ENCODE assay signal across 27 mouse cellular contexts in genomic region chr7:141699556-141700220, GRCm38 (mm10). TPM values are rescaled to one million over a fixed set of nuclear protein-coding genes. Genes with fewer than 3 reads are reported as not detected.
DNase-seq lines count a peak whose midpoint lies in the region; ATAC-seq and TF ChIP-seq lines count a peak whose summit lies in the region.
"Had no signal": no experiment of that assay in that cellular context is flagged by ENCODE, and none has a peak within 500 bp of the region (broad histone marks: within the 10 kb centered on the region; RNA-seq: fewer than 3 reads in every experiment).

No protein-coding gene starts in this region.

- H3K9me3 ChIP-seq in embryonic facial prominence, embryonic 13.5 days: no peaks in the 10 kb centered on the region
- H3K9me3 ChIP-seq in embryonic facial prominence, embryonic 10.5 days: no peaks in the 10 kb centered on the region
- H3K9me3 ChIP-seq in lung, postnatal 0 days (ENCODE audit: low read length): no peaks in the 10 kb centered on the region
- no peaks in the 10 kb centered on the region for H3K9me3 ChIP-seq in intestine, embryonic 15.5 days
- H3K9me3 ChIP-seq in stomach, embryonic 15.5 days: no peaks in the 10 kb centered on the region
- H3K9me3 ChIP-seq: embryonic facial prominence, embryonic 15.5 days; forebrain, embryonic 10.5 days; heart, embryonic 13.5 days; hindbrain, embryonic 12.5 days had no signal

- no peak for DNase-seq in embryonic facial prominence, embryonic 10.5 days (ENCODE audit: low spot score)
- DNase-seq in lung, postnatal 0 days (ENCODE audit: low spot score): peak; percentile 44
- no peak for DNase-seq in lung, postnatal 14 days
- no peak for DNase-seq in left cerebral cortex, adult 2 months (ENCODE audit: extremely low spot score in 1 of 2, low spot score in 2 of 2)
- no peak for DNase-seq in layer of hippocampus, postnatal 14 days (ENCODE audit: low spot score in 2 of 2)
- DNase-seq: adrenal gland, adult 8-10 months; cerebellum, adult 18-20 months; cerebellum, adult 9-11 months; cerebellum, postnatal 36 days; gastrocnemius, postnatal 36 days; heart, adult 11 months; heart, postnatal 36 days had no signal

- no peak overlapping the region for H3K27ac ChIP-seq in embryonic facial prominence, embryonic 13.5 days
- H3K27ac ChIP-seq in embryonic facial prominence, embryonic 10.5 days (replicated peaks): no peak overlapping the region
- no peak overlapping the region for H3K27ac ChIP-seq in lung, postnatal 0 days (ENCODE audit: low read length)
- H3K27ac ChIP-seq in intestine, embryonic 15.5 days: no peak overlapping the region
- no peak overlapping the region for H3K27ac ChIP-seq in stomach, embryonic 15.5 days
- H3K27ac ChIP-seq in left cerebral cortex, adult 2 months: no peak overlapping the region
- H3K27ac ChIP-seq: embryonic facial prominence, embryonic 15.5 days; forebrain, embryonic 10.5 days; heart, embryonic 13.5 days; hindbrain, embryonic 12.5 days had no signal

- no peaks in the 10 kb centered on the region for H3K27me3 ChIP-seq in embryonic facial prominence, embryonic 13.5 days
- H3K27me3 ChIP-seq in embryonic facial prominence, embryonic 10.5 days (replicated peaks; ENCODE audit: low read depth, poor library complexity, severe bottlenecking): no peaks in the 10 kb centered on the region
- no peaks in the 10 kb centered on the region for H3K27me3 ChIP-seq in lung, postnatal 0 days (replicated peaks; ENCODE audit: insufficient read depth, low read length)
- H3K27me3 ChIP-seq in intestine, embryonic 15.5 days (replicated peaks): 0 out of 2 replicates have a peak, but pooled peaks cover 3% of the 10 kb centered on the region
- no peaks in the 10 kb centered on the region for H3K27me3 ChIP-seq in stomach, embryonic 15.5 days (replicated peaks)
- H3K27me3 ChIP-seq: embryonic facial prominence, embryonic 15.5 days; hindbrain, embryonic 12.5 days had no signal

- no peak for TF ChIP-seq CTCF in lung, postnatal 0 days (IDR thresholded peaks at IDR 0.05)
- no peak for TF ChIP-seq CTCF in left cerebral cortex, adult 2 months (IDR thresholded peaks at IDR 0.05)

- ATAC-seq in embryonic facial prominence, embryonic 13.5 days (ENCODE audit: insufficient number of reproducible peaks, insufficient read depth, low FRiP score, low TSS enrichment, low read depth): 0 out of 2 replicates have a peak, but pooled peaks have one; percentile 53
- ATAC-seq in lung, postnatal 0 days: peak; percentile 74
- peak; percentile 74 for ATAC-seq in intestine, embryonic 15.5 days
- peak; percentile 73; the same call in 1 of the 2 replicates for ATAC-seq in stomach, embryonic 15.5 days (ENCODE audit: insufficient read depth, low FRiP score, low read depth)
- ATAC-seq: activated CD4-positive, CD25-positive, alpha-beta regulatory T cell, adult 4 months; forebrain, embryonic 14.5 days; hindbrain, embryonic 16.5 days; Patski had no signal

- H3K36me3 ChIP-seq in embryonic facial prominence, embryonic 13.5 days: no peaks in the 10 kb centered on the region
- H3K36me3 ChIP-seq in embryonic facial prominence, embryonic 10.5 days (replicated peaks): no peaks in the 10 kb centered on the region
- H3K36me3 ChIP-seq in lung, postnatal 0 days (ENCODE audit: insufficient read depth, low read length): no peaks in the 10 kb centered on the region
- H3K36me3 ChIP-seq in intestine, embryonic 15.5 days: no peaks in the 10 kb centered on the region
- H3K36me3 ChIP-seq in stomach, embryonic 15.5 days: no peaks in the 10 kb centered on the region
- H3K36me3 ChIP-seq: embryonic facial prominence, embryonic 15.5 days; forebrain, embryonic 10.5 days; heart, embryonic 13.5 days; hindbrain, embryonic 12.5 days had no signal

- intact Hi-C loops in left cerebral cortex, adult 2 months (cut with DNase I): no loop called here

- no peaks in the 10 kb centered on the region for H3K4me1 ChIP-seq in embryonic facial prominence, embryonic 13.5 days
- no peaks in the 10 kb centered on the region for H3K4me1 ChIP-seq in embryonic facial prominence, embryonic 10.5 days
- no peaks in the 10 kb centered on the region for H3K4me1 ChIP-seq in lung, postnatal 0 days (ENCODE audit: insufficient read depth, low read depth, low read length)
- H3K4me1 ChIP-seq in intestine, embryonic 15.5 days (replicated peaks): no peaks in the 10 kb centered on the region
- H3K4me1 ChIP-seq in stomach, embryonic 15.5 days: no peaks in the 10 kb centered on the region
- H3K4me1 ChIP-seq: embryonic facial prominence, embryonic 15.5 days; forebrain, embryonic 10.5 days; heart, embryonic 13.5 days; hindbrain, embryonic 12.5 days had no signal

- no peak overlapping the region for H3K9ac ChIP-seq in embryonic facial prominence, embryonic 13.5 days
- H3K9ac ChIP-seq in lung, postnatal 0 days (replicated peaks; ENCODE audit: low read depth): no peak overlapping the region
- no peak overlapping the region for H3K9ac ChIP-seq in intestine, embryonic 15.5 days
- H3K9ac ChIP-seq in stomach, embryonic 15.5 days: no peak overlapping the region
- H3K9ac ChIP-seq: embryonic facial prominence, embryonic 15.5 days; heart, embryonic 13.5 days; hindbrain, embryonic 12.5 days had no signal

- 86% methylated on average over 8 of the region's 8 CpGs for WGBS in embryonic facial prominence, embryonic 13.5 days
- 83% methylated on average over 8 of the region's 8 CpGs for WGBS in embryonic facial prominence, embryonic 10.5 days
- WGBS in lung, postnatal 0 days: 48% methylated on average over 8 of the region's 8 CpGs
- 70% methylated on average over 8 of the region's 8 CpGs for WGBS in intestine, embryonic 15.5 days
- 68% methylated on average over 8 of the region's 8 CpGs for WGBS in stomach, embryonic 15.5 days

- TF ChIP-seq EP300 in lung, postnatal 0 days (IDR thresholded peaks at IDR 0.05): no peak

- no peak overlapping the region for H3K4me2 ChIP-seq in embryonic facial prominence, embryonic 13.5 days
- no peak overlapping the region for H3K4me2 ChIP-seq in lung, postnatal 0 days (replicated peaks; ENCODE audit: low read depth, low read length)
- H3K4me2 ChIP-seq in intestine, embryonic 15.5 days (replicated peaks): no peak overlapping the region
- H3K4me2 ChIP-seq in stomach, embryonic 15.5 days: no peak overlapping the region
- H3K4me2 ChIP-seq: embryonic facial prominence, embryonic 15.5 days; heart, embryonic 13.5 days; hindbrain, embryonic 12.5 days had no signal

- no peak overlapping the region for H3K4me3 ChIP-seq in embryonic facial prominence, embryonic 13.5 days
- no peak overlapping the region for H3K4me3 ChIP-seq in embryonic facial prominence, embryonic 10.5 days
- H3K4me3 ChIP-seq in lung, postnatal 0 days (ENCODE audit: low read depth, low read length): no peak overlapping the region
- H3K4me3 ChIP-seq in intestine, embryonic 15.5 days (replicated peaks): no peak overlapping the region
- no peak overlapping the region for H3K4me3 ChIP-seq in stomach, embryonic 15.5 days (replicated peaks)
- no peak overlapping the region for H3K4me3 ChIP-seq in left cerebral cortex, adult 2 months
- H3K4me3 ChIP-seq: embryonic facial prominence, embryonic 15.5 days; erythroblast, embryonic 14.5 days; forebrain, embryonic 10.5 days; heart, embryonic 13.5 days; hindbrain, embryonic 12.5 days had no signal

RNA-seq across cellular contexts. Expression of gene Muc2, which starts 9.5 kb away (rescaled TPM):
- 1.4 and 1.7 TPM in 2 replicates for polyA plus RNA-seq in embryonic facial prominence, embryonic 13.5 days (2015; fragmentation: Nextera tagmentation; extraction: Ambion mirVana)
- 0.26 and 0.36 TPM in 2 replicates for polyA plus RNA-seq in embryonic facial prominence, embryonic 10.5 days (2016; fragmentation: Nextera tagmentation; extraction: Ambion mirVana)
- polyA plus RNA-seq in lung, postnatal 0 days (2015; fragmentation: Nextera tagmentation; extraction: Ambion mirVana): 0.26 and 0.36 TPM in 2 replicates
- 9.4 and 16.7 TPM in 2 replicates for polyA plus RNA-seq in intestine, embryonic 15.5 days (2015; fragmentation: Nextera tagmentation; extraction: Ambion mirVana)
- 2.7 and 2.8 TPM in 2 replicates for polyA plus RNA-seq in stomach, embryonic 15.5 days (2015; fragmentation: Nextera tagmentation; extraction: Ambion mirVana)
- under 1 TPM; 0.61 to 0.65 TPM for total RNA-seq in left cerebral cortex, adult 2 months (2021)
- total RNA-seq in layer of hippocampus, postnatal 14 days (2021): 1 to 10 TPM in 1 of 2 experiments, under 1 TPM in 1; 0.83 to 1.2 TPM
- total RNA-seq: CH12.LX; gastrocnemius, postnatal 36 days; heart, postnatal 36 days had no signal
- polyA plus RNA-seq: activated CD4-positive, CD25-positive, alpha-beta regulatory T cell, adult 4 months; forebrain, embryonic 10.5 days; forebrain, embryonic 14.5 days; heart, postnatal 0 days had no signal

RNA-seq across cellular contexts. Expression of gene Muc6, which starts 44.6 kb away (rescaled TPM):
- polyA plus RNA-seq in embryonic facial prominence, embryonic 13.5 days (2015; fragmentation: Nextera tagmentation; extraction: Ambion mirVana): 0.18 and 0.30 TPM in 2 replicates
- 0.11 and 0.14 TPM in 2 replicates for polyA plus RNA-seq in embryonic facial prominence, embryonic 10.5 days (2016; fragmentation: Nextera tagmentation; extraction: Ambion mirVana)
- 0.07 TPM in 2 replicates for polyA plus RNA-seq in lung, postnatal 0 days (2015; fragmentation: Nextera tagmentation; extraction: Ambion mirVana)
- 0.21 and 0.24 TPM in 2 replicates for polyA plus RNA-seq in intestine, embryonic 15.5 days (2015; fragmentation: Nextera tagmentation; extraction: Ambion mirVana)
- 2.0 and 3.3 TPM in 2 replicates for polyA plus RNA-seq in stomach, embryonic 15.5 days (2015; fragmentation: Nextera tagmentation; extraction: Ambion mirVana)
- total RNA-seq in left cerebral cortex, adult 2 months (2021): not detected
- total RNA-seq in layer of hippocampus, postnatal 14 days (2021): not detected
- total RNA-seq: adrenal gland, adult 8-10 months; gastrocnemius, adult 8-10 months; gastrocnemius, postnatal 36 days; heart, postnatal 36 days had no signal
